Mouse (Mus musculus): Measurements from ENCODE around the gene Tepsin. TPM values are rescaled to one million over a fixed set of nuclear protein-coding genes. Genes with fewer than 3 reads are reported as not detected.

The Tepsin gene
- polyA plus RNA-seq, 1 experiment from 2014 or later, result 6.0 TPM

DNA sequence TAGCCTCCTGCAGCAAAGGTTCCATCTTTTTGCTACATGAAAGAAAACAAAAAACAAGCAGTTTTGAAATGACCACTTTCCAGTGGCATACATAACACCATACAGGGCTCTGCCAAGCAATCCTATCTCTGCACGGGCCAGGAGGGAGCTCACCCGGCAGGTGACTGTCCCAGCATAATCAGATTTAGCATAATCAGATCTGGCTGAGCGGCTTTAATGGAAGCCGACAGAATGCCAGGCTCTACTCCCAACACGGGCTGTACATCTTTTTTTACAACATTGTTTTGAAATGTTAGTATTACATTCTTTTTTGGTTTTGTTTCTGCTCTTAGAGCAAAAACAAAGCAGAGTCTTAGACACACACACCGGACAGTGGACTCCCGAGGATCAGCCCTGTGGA, 30.8 kb upstream of the Tepsin start:
- Histone ChIP-seq H3K9me3 (replicated peaks) (no peaks in the 10 kb centered on the region), H3K27me3 (no peaks in the 10 kb centered on the region), H3K36me3 (replicated peaks) (peaks cover 84% of the 10 kb centered on the region), H3K4me1 (replicated peaks) (no peaks in the 10 kb centered on the region), H3K27ac (replicated peaks) (no peak overlapping the region), H3K4me3 (replicated peaks) (no peak overlapping the region), H3K9ac (no peak overlapping the region), H3K4me2 (no peak overlapping the region)
- no peak for ATAC-seq (ENCODE audit: insufficient read depth)
- WGBS (ENCODE audit: insufficient replicate concordance), result 76% methylated on average over 7 of the region's 7 CpGs

DNA sequence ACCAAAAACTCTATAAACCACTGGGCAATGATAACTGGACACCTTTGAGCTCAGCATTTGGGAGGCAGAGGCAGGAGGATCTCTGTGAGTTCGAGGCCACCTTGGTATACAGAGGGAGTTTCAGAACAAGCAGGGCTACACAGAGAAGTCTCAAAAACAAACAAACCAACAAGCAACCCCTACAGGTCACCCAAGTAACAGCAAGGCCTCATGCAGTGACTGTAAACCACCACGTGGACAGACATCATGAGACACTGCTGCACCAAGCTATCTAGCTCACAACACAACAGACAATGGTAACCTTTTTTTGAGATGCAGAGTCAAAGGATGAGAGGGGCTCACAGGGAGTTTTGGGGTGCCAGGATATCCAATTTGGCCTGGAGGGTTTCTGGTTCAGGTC, 28.3 kb upstream of the Tepsin start:
- H3K9me3 ChIP-seq (replicated peaks), result no peaks in the 10 kb centered on the region
- H3K27me3 ChIP-seq, result no peaks in the 10 kb centered on the region
- H3K9ac ChIP-seq, result no peak overlapping the region
- H3K4me2 ChIP-seq, result no peak overlapping the region
- WGBS (ENCODE audit: insufficient replicate concordance), result 59% methylated on average over 2 of the region's 2 CpGs
- ATAC-seq (ENCODE audit: insufficient read depth), result no peak
- H3K4me1 ChIP-seq (replicated peaks), result no peaks in the 10 kb centered on the region
- H3K4me3 ChIP-seq (replicated peaks), result no peak overlapping the region
- no peak overlapping the region for H3K27ac ChIP-seq (replicated peaks)
- H3K36me3 ChIP-seq (replicated peaks), result peaks cover 84% of the 10 kb centered on the region

DNA sequence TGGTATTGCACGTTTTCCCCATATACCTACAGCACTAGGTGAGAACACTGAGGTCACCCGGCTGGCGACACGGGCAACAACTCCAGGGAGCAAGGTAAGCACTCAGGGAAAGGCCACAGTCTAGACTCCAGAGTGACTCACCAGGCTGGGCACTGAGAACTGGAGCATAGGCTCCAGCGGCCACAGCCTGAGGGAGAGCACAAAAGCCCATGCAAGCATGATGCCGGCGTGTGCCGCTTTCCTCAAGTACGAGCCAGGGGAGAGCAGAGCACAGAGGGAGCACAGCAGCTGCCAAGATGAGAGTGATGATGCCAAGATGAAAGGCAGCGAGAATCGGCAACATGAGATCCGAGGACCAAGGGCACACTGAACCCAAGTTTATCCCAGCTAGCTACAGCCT, 23.6 kb upstream of the Tepsin start:
- 83% methylated on average over 12 of the region's 12 CpGs for WGBS (ENCODE audit: insufficient replicate concordance)
- Histone ChIP-seq H3K27ac (replicated peaks) (no peak overlapping the region), H3K9ac (no peak overlapping the region), H3K36me3 (replicated peaks) (peaks cover 73% of the 10 kb centered on the region), H3K4me2 (no peak overlapping the region), H3K4me1 (replicated peaks) (no peaks in the 10 kb centered on the region; the same call in none of the 2 replicates), H3K27me3 (no peaks in the 10 kb centered on the region), H3K9me3 (replicated peaks) (no peaks in the 10 kb centered on the region), H3K4me3 (replicated peaks) (no peak overlapping the region)
- ATAC-seq (ENCODE audit: insufficient read depth), result no peak

DNA sequence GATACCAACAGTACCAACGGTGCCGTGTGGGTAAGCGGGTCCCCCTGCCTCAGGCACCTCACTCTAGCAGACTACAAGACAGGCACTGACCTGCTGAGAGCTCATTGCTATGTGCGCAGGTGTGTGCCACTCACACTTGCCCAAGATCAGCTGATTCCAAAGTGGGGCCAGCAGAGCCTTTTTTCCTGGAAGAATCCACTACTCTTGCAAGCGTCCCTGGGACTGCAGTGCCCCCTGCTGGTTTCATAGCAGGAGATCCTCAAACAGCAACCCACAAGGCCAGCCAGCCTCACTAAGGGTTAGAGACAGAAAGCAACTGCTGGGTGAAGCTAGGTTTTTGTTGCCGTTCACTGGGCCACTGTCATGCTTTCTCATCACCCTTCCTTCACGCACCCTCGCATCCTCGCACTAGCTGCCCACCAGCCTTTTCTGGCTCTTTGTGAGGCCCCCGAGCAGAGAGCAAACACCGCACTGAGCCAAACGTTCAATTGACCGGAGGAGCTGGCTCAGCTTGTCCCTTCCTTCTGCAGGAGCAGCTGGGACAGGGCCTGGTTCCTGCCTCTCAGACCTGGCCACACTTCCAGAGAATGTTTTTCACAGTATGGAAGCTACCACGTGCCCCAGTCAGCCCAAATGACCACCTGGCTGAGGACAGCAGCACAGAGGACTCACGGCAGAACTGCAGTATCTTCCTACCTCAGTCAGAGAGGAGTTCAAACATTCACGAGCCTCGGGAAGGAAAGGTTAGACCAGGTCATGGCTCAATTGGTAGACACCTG, 22.3 kb upstream of the Tepsin start:
- peaks cover 77% of the 10 kb centered on the region for H3K36me3 ChIP-seq (replicated peaks)
- ATAC-seq (ENCODE audit: insufficient read depth), result no peak

DNA sequence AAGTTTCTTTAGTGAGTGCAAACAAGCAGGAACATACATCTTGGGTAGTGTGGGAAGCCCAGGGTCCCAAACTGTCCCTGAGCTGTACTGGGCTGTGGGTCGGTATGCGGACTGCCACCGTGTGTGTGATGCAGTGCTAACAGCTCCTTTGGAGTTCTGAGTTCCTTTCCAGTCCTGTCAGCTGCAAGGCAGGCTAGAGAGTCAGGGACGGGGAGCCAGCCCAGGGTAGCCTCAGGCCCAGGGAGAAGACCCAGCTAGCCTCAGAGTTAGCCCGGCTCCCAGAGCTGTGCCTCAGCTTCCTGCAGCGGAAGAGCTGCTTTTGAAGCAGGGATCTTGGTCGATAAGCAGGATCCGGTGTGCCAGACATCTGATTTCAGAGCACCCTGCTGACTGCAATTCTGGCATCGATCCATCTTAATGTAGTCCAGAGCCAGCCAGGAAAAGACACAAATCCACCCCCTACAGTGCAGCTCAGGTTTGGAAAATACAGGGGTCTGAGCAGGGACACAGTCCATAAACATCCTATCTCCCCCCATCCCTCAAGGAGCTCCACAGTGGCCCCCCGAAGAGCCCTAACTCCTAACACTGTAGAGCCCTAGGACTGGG, 21.5 kb upstream of the Tepsin start:
- Histone ChIP-seq H3K9ac (no peak overlapping the region), H3K27ac (replicated peaks) (no peak overlapping the region), H3K4me2 (no peak overlapping the region), H3K4me1 (replicated peaks) (no peaks in the 10 kb centered on the region; the same call in none of the 2 replicates), H3K4me3 (replicated peaks) (no peak overlapping the region), H3K27me3 (no peaks in the 10 kb centered on the region), H3K9me3 (replicated peaks) (no peaks in the 10 kb centered on the region), H3K36me3 (replicated peaks) (peaks cover 80% of the 10 kb centered on the region)
- WGBS (ENCODE audit: insufficient replicate concordance), result 80% methylated on average over 10 of the region's 10 CpGs
- no peak for ATAC-seq (ENCODE audit: insufficient read depth)

More for the DNA sequence above, 22.3 kb upstream of the Tepsin start:
- Histone ChIP-seq H3K4me1 (replicated peaks) (no peaks in the 10 kb centered on the region; the same call in none of the 2 replicates), H3K27ac (replicated peaks) (no peak overlapping the region), H3K9me3 (replicated peaks) (no peaks in the 10 kb centered on the region), H3K4me2 (no peak overlapping the region), H3K4me3 (replicated peaks) (no peak overlapping the region), H3K27me3 (no peaks in the 10 kb centered on the region), H3K9ac (no peak overlapping the region)
- WGBS (ENCODE audit: insufficient replicate concordance), result 76% methylated on average over 17 of the region's 17 CpGs

DNA sequence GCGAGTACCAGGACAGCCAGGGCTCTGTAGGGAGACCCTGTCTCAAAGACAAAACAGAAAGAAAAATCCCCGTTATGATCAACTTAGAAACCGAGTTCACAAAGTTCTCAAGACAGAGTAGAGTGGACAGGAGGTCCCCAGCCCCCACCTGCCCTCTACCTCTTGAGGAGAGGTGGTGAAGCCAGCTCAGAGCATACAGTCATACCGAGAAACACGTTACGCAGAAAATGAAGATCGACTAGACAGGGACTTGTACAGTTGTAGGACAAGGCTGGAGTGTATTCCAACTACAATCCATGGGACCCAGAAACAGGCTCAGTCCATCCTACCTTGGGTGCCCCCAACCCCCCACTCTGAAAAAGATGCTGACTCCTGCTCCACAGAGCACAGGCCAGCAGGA, 20.6 kb upstream of the Tepsin start:
- H3K9ac ChIP-seq, result no peak overlapping the region
- H3K4me3 ChIP-seq (replicated peaks), result no peak overlapping the region
- H3K4me2 ChIP-seq, result no peak overlapping the region
- ATAC-seq (ENCODE audit: insufficient read depth), result no peak
- no peak overlapping the region for H3K27ac ChIP-seq (replicated peaks)
- no peaks in the 10 kb centered on the region for H3K9me3 ChIP-seq (replicated peaks)
- WGBS (ENCODE audit: insufficient replicate concordance), result 78% methylated on average over 7 of the region's 7 CpGs
- H3K36me3 ChIP-seq (replicated peaks), result peaks cover 81% of the 10 kb centered on the region
- H3K27me3 ChIP-seq, result no peaks in the 10 kb centered on the region
- H3K4me1 ChIP-seq (replicated peaks), result no peaks in the 10 kb centered on the region; the same call in none of the 2 replicates

DNA sequence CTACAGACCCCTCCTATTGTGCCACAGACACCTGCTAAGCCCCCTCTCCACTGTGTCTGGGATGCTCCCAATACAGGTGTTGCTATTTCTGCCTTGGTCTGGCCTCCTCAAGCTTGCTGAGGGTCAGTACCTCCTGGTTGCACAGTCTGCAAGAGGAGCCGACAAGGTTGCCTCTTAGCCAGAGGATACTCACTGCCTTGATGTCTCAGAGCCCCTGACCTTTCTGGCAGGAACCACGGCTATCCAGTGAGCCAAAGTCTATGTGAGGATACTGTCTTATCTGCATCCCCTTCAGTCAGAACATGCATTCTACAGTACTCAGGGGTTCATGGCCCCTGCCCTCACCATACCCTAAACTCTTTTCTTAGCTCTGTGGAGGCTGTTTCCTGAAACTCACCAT, 19.1 kb upstream of the Tepsin start:
- Histone ChIP-seq H3K4me1 (replicated peaks) (no peaks in the 10 kb centered on the region; the same call in none of the 2 replicates), H3K36me3 (replicated peaks) (peaks cover 72% of the 10 kb centered on the region), H3K4me3 (replicated peaks) (no peak overlapping the region), H3K9me3 (replicated peaks) (no peaks in the 10 kb centered on the region), H3K27me3 (no peaks in the 10 kb centered on the region), H3K4me2 (no peak overlapping the region), H3K27ac (replicated peaks) (no peak overlapping the region), H3K9ac (no peak overlapping the region)
- WGBS (ENCODE audit: insufficient replicate concordance), result 76% methylated on average over 2 of the region's 2 CpGs
- no peak for ATAC-seq (ENCODE audit: insufficient read depth)

DNA sequence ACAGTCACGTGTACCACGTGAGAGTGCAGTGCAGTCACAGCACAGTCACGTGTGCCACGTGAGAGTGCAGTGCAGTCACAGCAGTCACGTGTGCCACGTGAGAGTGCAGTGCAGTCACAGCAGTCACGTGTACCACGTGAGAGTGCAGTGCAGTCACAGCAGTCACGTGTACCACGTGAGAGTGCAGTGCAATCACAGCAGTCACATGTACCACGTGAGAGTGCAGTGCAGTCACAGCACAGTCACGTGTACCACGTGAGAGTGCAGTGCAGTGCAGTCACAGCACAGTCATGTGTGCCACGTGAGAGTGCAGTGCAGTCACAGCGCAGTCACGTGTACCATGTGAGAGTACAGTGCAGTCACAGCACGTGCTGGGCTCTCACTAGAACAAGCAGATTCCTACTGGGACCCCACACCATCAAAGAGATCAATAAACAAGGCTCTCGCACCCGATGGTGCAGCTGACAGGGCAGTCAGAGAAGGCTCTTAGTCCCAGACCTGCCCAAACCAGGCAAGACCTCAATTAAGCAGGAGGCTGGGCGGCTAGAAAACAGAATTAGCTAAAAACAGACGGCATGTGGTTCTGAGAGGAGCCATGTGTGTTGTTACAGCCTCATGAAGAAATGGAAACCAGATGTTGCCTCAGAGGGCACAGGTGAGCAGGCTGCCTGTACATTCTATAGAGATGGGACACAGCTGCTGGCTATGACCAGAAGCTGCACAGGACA, 16.1 kb upstream of the Tepsin start:
- Histone ChIP-seq H3K9ac (no peak overlapping the region), H3K4me1 (replicated peaks) (no peaks in the 10 kb centered on the region; the same call in 1 of the 2 replicates), H3K27ac (replicated peaks) (no peak overlapping the region), H3K27me3 (no peaks in the 10 kb centered on the region), H3K4me3 (replicated peaks) (no peak overlapping the region), H3K9me3 (replicated peaks) (no peaks in the 10 kb centered on the region), H3K4me2 (no peak overlapping the region), H3K36me3 (replicated peaks) (peaks cover 68% of the 10 kb centered on the region)
- 84% methylated on average over 21 of the region's 21 CpGs for WGBS (ENCODE audit: insufficient replicate concordance)
- no peak for ATAC-seq (ENCODE audit: insufficient read depth)

DNA sequence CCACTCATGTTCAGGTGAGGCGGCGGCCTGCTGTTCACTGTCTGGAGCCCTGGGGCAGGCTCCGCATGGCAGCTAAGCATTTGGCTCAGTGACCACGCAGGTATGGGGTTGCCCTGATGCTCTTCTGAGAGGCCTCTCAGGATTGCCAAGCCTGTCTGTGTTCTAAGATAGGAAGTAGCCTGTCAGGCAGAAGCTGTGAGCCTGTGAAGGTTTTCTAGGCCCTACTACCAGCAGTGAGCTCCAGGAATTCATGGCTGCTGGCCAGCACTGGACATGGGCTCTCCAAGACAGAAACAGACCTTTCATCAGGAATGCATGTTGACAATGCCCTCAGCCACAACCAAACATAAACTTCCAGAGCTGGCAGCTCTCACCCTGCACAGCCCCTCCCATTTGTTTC, 13.6 kb upstream of the Tepsin start:
- H3K27ac ChIP-seq (replicated peaks), result no peak overlapping the region
- no peak overlapping the region for H3K4me3 ChIP-seq (replicated peaks)
- 76% methylated on average over 4 of the region's 4 CpGs for WGBS (ENCODE audit: insufficient replicate concordance)
- H3K36me3 ChIP-seq (replicated peaks), result peaks cover 80% of the 10 kb centered on the region
- H3K4me2 ChIP-seq, result no peak overlapping the region
- ATAC-seq (ENCODE audit: insufficient read depth), result no peak
- H3K27me3 ChIP-seq, result no peaks in the 10 kb centered on the region
- H3K9ac ChIP-seq, result no peak overlapping the region
- H3K9me3 ChIP-seq (replicated peaks), result no peaks in the 10 kb centered on the region
- H3K4me1 ChIP-seq (replicated peaks), result no peaks in the 10 kb centered on the region

DNA sequence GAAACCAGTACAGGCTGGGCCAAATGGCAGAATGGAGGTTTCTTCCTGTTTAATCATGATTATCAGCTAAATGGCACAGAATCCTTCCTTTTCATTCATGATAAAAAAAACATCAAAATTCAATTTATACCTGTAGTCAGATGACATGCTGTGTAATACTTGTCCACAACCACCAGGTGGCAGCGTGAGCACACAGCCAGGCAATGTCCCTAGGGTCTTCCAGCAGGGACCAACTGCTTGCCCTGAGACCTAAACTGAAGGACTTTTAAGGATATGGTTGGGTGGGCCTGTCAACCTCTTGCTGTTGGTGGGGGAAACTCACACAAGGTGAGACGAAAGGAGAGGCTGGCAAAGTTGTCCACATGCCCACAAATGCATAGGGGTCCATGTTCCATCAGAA, 12.5 kb upstream of the Tepsin start:
- 19% methylated on average over 2 of the region's 2 CpGs for WGBS (ENCODE audit: insufficient replicate concordance)
- no peaks in the 10 kb centered on the region for H3K4me1 ChIP-seq (replicated peaks)

DNA sequence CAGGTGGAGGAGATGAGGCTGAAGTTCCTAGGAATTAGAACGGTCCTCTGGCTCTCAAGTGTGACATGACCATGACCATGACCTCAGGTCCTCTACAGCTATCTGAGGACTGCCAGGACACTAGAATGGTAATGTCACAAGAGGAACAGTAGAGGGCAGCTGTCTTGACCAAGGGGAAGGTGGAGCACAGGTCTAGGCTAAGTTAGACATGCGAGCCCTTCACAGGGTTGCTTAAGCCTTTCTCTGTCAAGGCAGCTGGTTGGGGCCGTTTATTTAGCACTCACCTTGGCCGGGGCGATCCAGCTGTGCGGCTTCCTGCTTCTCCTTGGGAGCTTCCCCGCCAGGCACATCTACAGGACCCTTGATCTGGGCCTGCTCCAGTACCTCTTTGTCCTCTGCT, 12.0 kb upstream of the Tepsin start:
- no peak overlapping the region for H3K27ac ChIP-seq (replicated peaks)
- H3K4me3 ChIP-seq (replicated peaks), result no peak overlapping the region
- H3K9ac ChIP-seq, result no peak overlapping the region
- H3K4me2 ChIP-seq, result no peak overlapping the region
- peaks cover 80% of the 10 kb centered on the region for H3K36me3 ChIP-seq (replicated peaks)
- 79% methylated on average over 7 of the region's 7 CpGs for WGBS (ENCODE audit: insufficient replicate concordance)
- no peaks in the 10 kb centered on the region for H3K4me1 ChIP-seq (replicated peaks)
- no peak for ATAC-seq (ENCODE audit: insufficient read depth)
- H3K9me3 ChIP-seq (replicated peaks), result no peaks in the 10 kb centered on the region
- no peaks in the 10 kb centered on the region for H3K27me3 ChIP-seq

More for the DNA sequence above, 12.5 kb upstream of the Tepsin start:
- no peak overlapping the region for H3K9ac ChIP-seq
- ATAC-seq (ENCODE audit: insufficient read depth), result no peak
- H3K4me3 ChIP-seq (replicated peaks), result no peak overlapping the region
- H3K4me2 ChIP-seq, result no peak overlapping the region
- H3K27ac ChIP-seq (replicated peaks), result no peak overlapping the region
- H3K27me3 ChIP-seq, result no peaks in the 10 kb centered on the region
- H3K36me3 ChIP-seq (replicated peaks), result peaks cover 80% of the 10 kb centered on the region
- H3K9me3 ChIP-seq (replicated peaks), result no peaks in the 10 kb centered on the region
